Mouse (Mus musculus) thymus, postnatal 25 days (tissue): ENCODE results near the gene Gm614.

ENCODE experiments used
- DNase-seq: peaks from one replicate; pipeline ENCODE4 v3.0.0; 2022

Gene Gm614

GRCm38 (mm10) chrX:101263892-101264291 is at the start of gene Gm614:
Gm614 (minus strand) TSS chrX:101263992.
- no peak for DNase-seq

- no peak for DNase-seq
Observed at GRCm38 (mm10) chrX:101309299-101309698, 45.5 kb upstream of the Gm614 start.

GRCm38 (mm10) chrX:101304646-101305045 is 40.9 kb upstream of the Gm614 start:
- no peak for DNase-seq

- DNase-seq: no peak
Observed at GRCm38 (mm10) chrX:101301654-101302053, 37.9 kb upstream of the Gm614 start.

GRCm38 (mm10) chrX:101300427-101301030 is 36.7 kb upstream of the Gm614 start:
- DNase-seq: no peak

- DNase-seq: no peak
Observed at GRCm38 (mm10) chrX:101299473-101300426, 36.0 kb upstream of the Gm614 start.

GRCm38 (mm10) chrX:101299055-101299454 is 35.3 kb upstream of the Gm614 start, which contains the start of gene Nlgn3:
Nlgn3 (plus strand) TSS chrX:101299168.
- DNase-seq: no peak

GRCm38 (mm10) chrX:101290111-101290510 is 26.3 kb upstream of the Gm614 start:
- DNase-seq: no peak

- DNase-seq: no peak
Observed at GRCm38 (mm10) chrX:101289037-101289436, 25.2 kb upstream of the Gm614 start.

GRCm38 (mm10) chrX:101288432-101288831 is 24.6 kb upstream of the Gm614 start:
- no peak for DNase-seq

GRCm38 (mm10) chrX:101287543-101287942 is 23.8 kb upstream of the Gm614 start:
- DNase-seq: no peak

- DNase-seq: no peak
Observed at GRCm38 (mm10) chrX:101285953-101286670, 22.3 kb upstream of the Gm614 start.

GRCm38 (mm10) chrX:101285534-101285933 is 21.7 kb upstream of the Gm614 start:
- peak; percentile 77 for DNase-seq

GRCm38 (mm10) chrX:101282813-101283212 is 19.0 kb upstream of the Gm614 start:
- no peak for DNase-seq

GRCm38 (mm10) chrX:101273875-101274738 is 10.3 kb upstream of the Gm614 start, which contains the start of gene Med12:
Med12 (plus strand) TSS chrX:101274030.
- DNase-seq: peak; percentile 86

GRCm38 (mm10) chrX:101273410-101273809 is 9.6 kb upstream of the Gm614 start:
- DNase-seq: peak; percentile 35

- no peak for DNase-seq
Observed at GRCm38 (mm10) chrX:101268755-101269124, 4.9 kb upstream of the Gm614 start, which contains the start of gene Gm20489. Gm20489 (minus strand) TSS chrX:101269023.

- DNase-seq: peak; percentile 65
Observed at GRCm38 (mm10) chrX:101268025-101268754, 4.4 kb upstream of the Gm614 start, which contains the start of gene Il2rg. Il2rg (minus strand) TSS chrX:101268255.

- no peak for DNase-seq
Observed at GRCm38 (mm10) chrX:101266631-101267030, 2.8 kb upstream of the Gm614 start.

- DNase-seq: peak; percentile 57
Observed at GRCm38 (mm10) chrX:101260441-101261325, 3.1 kb downstream of the Gm614 start.
